Mouse (Mus musculus) G1E (cell line): Measurements from ENCODE around the gene Madd.

Experiments used
- CTCF ChIP-seq: IDR thresholded peaks from 2 replicates; pipeline ENCODE4 v1.5.1; 2012; ENCODE audit warnings: low read depth, low read length, inconsistent platforms, mixed read lengths
- GATA1 ChIP-seq: IDR thresholded peaks from 2 replicates; pipeline ENCODE4 v1.6.1; 2012; ENCODE audit warnings: borderline replicate concordance, low read length, inconsistent platforms, mixed read lengths
- POLR2AphosphoS5 ChIP-seq: IDR thresholded peaks from 2 replicates; pipeline ENCODE4 v1.6.1; 2012; ENCODE audit warnings: low read depth, low read length, inconsistent platforms; ENCODE audit not compliant: insufficient replicate concordance

- TF ChIP-seq CTCF (no peak), GATA1 (no peak), POLR2AphosphoS5 (no peak)
Observed at GRCm38 (mm10) chr2:91128761-91129160, 54.9 kb downstream of the Madd start.
